Mouse (Mus musculus): ENCODE results near the gene Slc25a48.

Gene Slc25a48

GRCm38 (mm10) chr13:56438211-56439075 lies at the start of gene Slc25a48:
TSS of gene Slc25a48 (plus strand) at chr13:56438355.
- DNase-seq (ENCODE audit: low spot score): no peak

- no peak for DNase-seq (ENCODE audit: low spot score)
These were observed 40.6 kb upstream of the Slc25a48 start for GRCm38 (mm10) chr13:56397572-56397971.

GRCm38 (mm10) chr13:56401186-56401585 lies 37.0 kb upstream of the Slc25a48 start:
- no peak for DNase-seq (ENCODE audit: low spot score)

GRCm38 (mm10) chr13:56403381-56404086 lies 34.6 kb upstream of the Slc25a48 start:
- DNase-seq (ENCODE audit: low spot score): no peak

GRCm38 (mm10) chr13:56404511-56405140 lies 33.5 kb upstream of the Slc25a48 start:
- no peak for DNase-seq (ENCODE audit: low spot score)

GRCm38 (mm10) chr13:56412286-56412873 lies 25.8 kb upstream of the Slc25a48 start:
- no peak for DNase-seq (ENCODE audit: low spot score)

GRCm38 (mm10) chr13:56418685-56419483 lies 19.3 kb upstream of the Slc25a48 start:
- DNase-seq (ENCODE audit: low spot score): no peak

GRCm38 (mm10) chr13:56419538-56419937 lies 18.6 kb upstream of the Slc25a48 start:
- no peak for DNase-seq (ENCODE audit: low spot score)

GRCm38 (mm10) chr13:56422072-56422723 lies 16.0 kb upstream of the Slc25a48 start:
- DNase-seq (ENCODE audit: low spot score): peak; percentile 64

- DNase-seq (ENCODE audit: low spot score): no peak
These were observed 12.2 kb upstream of the Slc25a48 start for GRCm38 (mm10) chr13:56425931-56426330.

GRCm38 (mm10) chr13:56426365-56426764 lies 11.8 kb upstream of the Slc25a48 start, which contains the start of gene Gm3045:
TSS of gene Gm3045 (plus strand) at chr13:56426594.
- DNase-seq (ENCODE audit: low spot score): no peak

GRCm38 (mm10) chr13:56428724-56429500 lies 9.2 kb upstream of the Slc25a48 start:
- peak; percentile 42 for DNase-seq (ENCODE audit: low spot score)

GRCm38 (mm10) chr13:56432496-56432895 lies 5.7 kb upstream of the Slc25a48 start:
- no peak for DNase-seq (ENCODE audit: low spot score)

- peak; percentile 12 for DNase-seq (ENCODE audit: low spot score)
These were observed 4.7 kb upstream of the Slc25a48 start for GRCm38 (mm10) chr13:56433466-56433865.

GRCm38 (mm10) chr13:56434311-56434751 lies 3.8 kb upstream of the Slc25a48 start:
- no peak for DNase-seq (ENCODE audit: low spot score)

GRCm38 (mm10) chr13:56435615-56436287 lies 2.4 kb upstream of the Slc25a48 start:
- no peak for DNase-seq (ENCODE audit: low spot score)

GRCm38 (mm10) chr13:56443411-56443810 lies 5.3 kb downstream of the Slc25a48 start:
- DNase-seq (ENCODE audit: low spot score): no peak

GRCm38 (mm10) chr13:56444112-56444511 lies 6.0 kb downstream of the Slc25a48 start:
- DNase-seq (ENCODE audit: low spot score): no peak

GRCm38 (mm10) chr13:56444996-56445395 lies 6.8 kb downstream of the Slc25a48 start:
- DNase-seq (ENCODE audit: low spot score): no peak

Data from adipocyte (in vitro differentiated cells).